Mouse (Mus musculus) hindbrain, embryonic 14.5 days (tissue): ENCODE results near the gene Arhgap28. TPM values are rescaled to one million over a fixed set of nuclear protein-coding genes. Genes with fewer than 3 reads are reported as not detected.

Experiments used
- ATAC-seq: fragments of 200-750 bp; cut with Nextera tagmentation; 2 replicates; pipeline ENCODE4 v1.8.0; 2017; ENCODE audit warnings: moderate number of reproducible peaks, mild to moderate bottlenecking, moderate TSS enrichment, moderate library complexity; ENCODE audit not compliant: low FRiP score
- DNase-seq: peaks from one replicate; pipeline ENCODE4 v3.0.0-alpha.2; 2015; ENCODE audit warnings: low spot score
- H3K27ac ChIP-seq: fragments of 300-500 bp; sonication (generic); 2 replicates; pipeline ENCODE4 v1.5.1; 2014; ENCODE audit warnings: mild to moderate bottlenecking, moderate library complexity
- H3K27me3 ChIP-seq: fragments of 300-500 bp; sonication (generic); 2 replicates; pipeline ENCODE4 v1.6.1; 2014; ENCODE audit warnings: mild to moderate bottlenecking, low read length, mixed read lengths; ENCODE audit not compliant: control insufficient read depth, insufficient read depth
- H3K36me3 ChIP-seq: fragments of 300-500 bp; sonication (generic); replicated peaks from 2 replicates; pipeline ENCODE4 v1.6.1; 2014; ENCODE audit not compliant: control insufficient read depth, insufficient read depth
- H3K4me1 ChIP-seq: fragments of 300-500 bp; sonication (generic); replicated peaks from 2 replicates; pipeline ENCODE4 v1.6.1; 2014; ENCODE audit warnings: antibody characterized with exemption, low read length, mixed read lengths; ENCODE audit not compliant: control insufficient read depth, insufficient read depth
- H3K4me2 ChIP-seq: fragments of 300-500 bp; sonication (generic); replicated peaks from 2 replicates; pipeline ENCODE4 v1.6.1; 2014; ENCODE audit warnings: mild to moderate bottlenecking, moderate library complexity
- H3K4me3 ChIP-seq: fragments of 300-500 bp; sonication (generic); replicated peaks from 2 replicates; pipeline ENCODE4 v1.5.1; 2014; ENCODE audit warnings: mild to moderate bottlenecking, low read length
- H3K9ac ChIP-seq: fragments of 300-500 bp; sonication (generic); 2 replicates; pipeline ENCODE4 v1.6.1; 2014
- H3K9me3 ChIP-seq: fragments of 300-500 bp; sonication (generic); 2 replicates; pipeline ENCODE4 v1.6.1; 2016; ENCODE audit warnings: low read length; ENCODE audit not compliant: control insufficient read depth
- WGBS: fragments of 180-500 bp; shearing (Covaris S2); extraction: QIAGEN DNeasy Blood & Tissue Kit; methylation state at CpG from one replicate; pipeline ENCODE4 v1.1.7; 2014; 5-methylcytosine and 5-hydroxymethylcytosine counted together
- polyA plus RNA-seq: library from polyadenylated mRNA; unstranded; fragments of >200 nt; fragmentation: Nextera tagmentation; extraction: Ambion mirVana; gene quantifications from 2 replicates; pipeline ENCODE4 v1.2.1, GENCODE M21; 2014

Arhgap28 gene
- polyA plus RNA-seq, 1 experiment from 2014 or later: 12.2 TPM

GRCm38 (mm10) chr17:67954961-67955360 lies 49.0 kb downstream of the Arhgap28 start:
- H3K9ac ChIP-seq: no peak overlapping the region
- no peaks in the 10 kb centered on the region for H3K36me3 ChIP-seq
- DNase-seq (no peak), ATAC-seq (no peak)
- H3K9me3 ChIP-seq: no peaks in the 10 kb centered on the region
- no peak overlapping the region for H3K27ac ChIP-seq
- no peak overlapping the region for H3K4me2 ChIP-seq
- WGBS: 87% methylated on average over 5 of the region's 5 CpGs
- H3K4me1 ChIP-seq: no peaks in the 10 kb centered on the region
- H3K27me3 ChIP-seq: no peaks in the 10 kb centered on the region
- H3K4me3 ChIP-seq: no peak overlapping the region

GRCm38 (mm10) chr17:67950523-67951213 lies 53.3 kb downstream of the Arhgap28 start:
- H3K4me2 ChIP-seq: peak overlapping the region; percentile 24
- DNase-seq (no peak), ATAC-seq (no peak)
- H3K9me3 ChIP-seq: no peaks in the 10 kb centered on the region
- WGBS: 71% methylated on average over 11 of the region's 11 CpGs
- no peaks in the 10 kb centered on the region for H3K27me3 ChIP-seq
- H3K9ac ChIP-seq: peak overlapping the region; percentile 8; the same call in 1 of the 2 replicates
- H3K36me3 ChIP-seq: no peaks in the 10 kb centered on the region
- H3K4me3 ChIP-seq: no peak overlapping the region; the same call in 1 of the 2 replicates
- no peaks in the 10 kb centered on the region for H3K4me1 ChIP-seq
- H3K27ac ChIP-seq: peak overlapping the region; percentile 47

- no peak for ATAC-seq
- no peaks in the 10 kb centered on the region for H3K27me3 ChIP-seq
- no peaks in the 10 kb centered on the region for H3K9me3 ChIP-seq
These were observed 55.3 kb downstream of the Arhgap28 start for GRCm38 (mm10) chr17:67948601-67949000.

GRCm38 (mm10) chr17:67945453-67945852 lies 58.5 kb downstream of the Arhgap28 start:
- H3K9me3 ChIP-seq: no peaks in the 10 kb centered on the region
- WGBS: 69% methylated on average over 7 of the region's 7 CpGs
- DNase-seq (no peak), ATAC-seq (no peak)
- no peak overlapping the region for H3K4me3 ChIP-seq
- no peak overlapping the region for H3K9ac ChIP-seq
- no peak overlapping the region for H3K4me2 ChIP-seq
- H3K27me3 ChIP-seq: no peaks in the 10 kb centered on the region
- H3K27ac ChIP-seq: no peak overlapping the region
- H3K4me1 ChIP-seq: no peaks in the 10 kb centered on the region
- no peaks in the 10 kb centered on the region for H3K36me3 ChIP-seq

More at GRCm38 (mm10) chr17:67948601-67949000, 55.3 kb downstream of the Arhgap28 start:
- Histone ChIP-seq H3K36me3 (no peaks in the 10 kb centered on the region), H3K27ac (no peak overlapping the region), H3K4me3 (no peak overlapping the region), H3K4me2 (no peak overlapping the region), H3K4me1 (no peaks in the 10 kb centered on the region), H3K9ac (no peak overlapping the region)
- 87% methylated on average over 5 of the region's 5 CpGs for WGBS
- DNase-seq: no peak

GRCm38 (mm10) chr17:67944256-67944655 lies 59.7 kb downstream of the Arhgap28 start:
- Histone ChIP-seq H3K27me3 (no peaks in the 10 kb centered on the region), H3K4me1 (no peaks in the 10 kb centered on the region), H3K9me3 (no peaks in the 10 kb centered on the region), H3K4me2 (no peak overlapping the region), H3K36me3 (no peaks in the 10 kb centered on the region), H3K27ac (no peak overlapping the region), H3K4me3 (no peak overlapping the region), H3K9ac (no peak overlapping the region)
- ATAC-seq (no peak), DNase-seq (no peak)
- 72% methylated on average over 7 of the region's 7 CpGs for WGBS

GRCm38 (mm10) chr17:67941026-67941425 lies 62.9 kb downstream of the Arhgap28 start:
- Histone ChIP-seq H3K4me2 (no peak overlapping the region), H3K27me3 (no peaks in the 10 kb centered on the region), H3K27ac (no peak overlapping the region), H3K4me1 (no peaks in the 10 kb centered on the region), H3K36me3 (no peaks in the 10 kb centered on the region), H3K9ac (no peak overlapping the region), H3K4me3 (no peak overlapping the region), H3K9me3 (no peaks in the 10 kb centered on the region)
- no peak for DNase-seq
- WGBS: 93% methylated on average over 6 of the region's 6 CpGs
- ATAC-seq: no peak

GRCm38 (mm10) chr17:67937050-67937449 lies 66.9 kb downstream of the Arhgap28 start:
- Histone ChIP-seq H3K27ac (no peak overlapping the region), H3K4me1 (no peaks in the 10 kb centered on the region), H3K9me3 (no peaks in the 10 kb centered on the region), H3K4me2 (no peak overlapping the region), H3K9ac (no peak overlapping the region), H3K27me3 (no peaks in the 10 kb centered on the region), H3K36me3 (no peaks in the 10 kb centered on the region), H3K4me3 (no peak overlapping the region)
- no peak for DNase-seq
- ATAC-seq: no peak
- WGBS: 98% methylated on average over 3 of the region's 3 CpGs

GRCm38 (mm10) chr17:67935556-67935955 lies 68.4 kb downstream of the Arhgap28 start:
- no peak overlapping the region for H3K27ac ChIP-seq
- DNase-seq (no peak), ATAC-seq (no peak)
- WGBS: 89% methylated on average over 4 of the region's 4 CpGs
- no peak overlapping the region for H3K9ac ChIP-seq
- H3K4me1 ChIP-seq: no peaks in the 10 kb centered on the region
- no peaks in the 10 kb centered on the region for H3K27me3 ChIP-seq
- H3K9me3 ChIP-seq: no peaks in the 10 kb centered on the region
- H3K4me3 ChIP-seq: no peak overlapping the region
- no peak overlapping the region for H3K4me2 ChIP-seq
- H3K36me3 ChIP-seq: no peaks in the 10 kb centered on the region

- no peaks in the 10 kb centered on the region for H3K27me3 ChIP-seq
- WGBS: 80% methylated on average over 6 of the region's 6 CpGs
- ATAC-seq (no peak), DNase-seq (no peak)
- H3K4me2 ChIP-seq: no peak overlapping the region
- H3K27ac ChIP-seq: no peak overlapping the region
- H3K36me3 ChIP-seq: no peaks in the 10 kb centered on the region
- H3K4me1 ChIP-seq: no peaks in the 10 kb centered on the region
- H3K4me3 ChIP-seq: no peak overlapping the region
- H3K9me3 ChIP-seq: no peaks in the 10 kb centered on the region
- H3K9ac ChIP-seq: no peak overlapping the region
These were observed 72.5 kb downstream of the Arhgap28 start for GRCm38 (mm10) chr17:67931396-67931795.

GRCm38 (mm10) chr17:67930957-67931356 lies 73.0 kb downstream of the Arhgap28 start:
- H3K9ac ChIP-seq: no peak overlapping the region
- 92% methylated on average over 3 of the region's 3 CpGs for WGBS

More at GRCm38 (mm10) chr17:67930957-67931356, 73.0 kb downstream of the Arhgap28 start:
- Histone ChIP-seq H3K4me1 (no peaks in the 10 kb centered on the region), H3K9me3 (no peaks in the 10 kb centered on the region), H3K4me3 (no peak overlapping the region), H3K36me3 (no peaks in the 10 kb centered on the region), H3K27me3 (no peaks in the 10 kb centered on the region), H3K27ac (no peak overlapping the region), H3K4me2 (no peak overlapping the region)
- DNase-seq (no peak), ATAC-seq (no peak)
